ENCODE assay signal across 16 mouse cellular contexts in genomic region chr4:45799956-45800537, GRCm38 (mm10). TPM values are rescaled to one million over a fixed set of nuclear protein-coding genes. Genes with fewer than 3 reads are reported as not detected.
DNase-seq lines count a peak whose midpoint lies in the region; ATAC-seq and TF ChIP-seq lines count a peak whose summit lies in the region.
"Had no signal": no experiment of that assay in that cellular context is flagged by ENCODE, and none has a peak within 500 bp of the region (broad histone marks: within the 10 kb centered on the region; RNA-seq: fewer than 3 reads in every experiment).

No protein-coding gene starts in this region.

- H3K9me3 ChIP-seq in hindbrain, embryonic 10.5 days: peaks cover 2% of the 10 kb centered on the region; the same call in 1 of the 2 replicates
- H3K9me3 ChIP-seq in hindbrain, embryonic 16.5 days (ENCODE audit: control insufficient read depth, low read length): no peaks in the 10 kb centered on the region
- H3K9me3 ChIP-seq in liver, embryonic 16.5 days (replicated peaks; ENCODE audit: control insufficient read depth, low read length): no peaks in the 10 kb centered on the region
- H3K9me3 ChIP-seq: embryonic facial prominence, embryonic 13.5 days; limb, embryonic 12.5 days had no signal

- no peak overlapping the region for H3K4me2 ChIP-seq in hindbrain, embryonic 16.5 days (ENCODE audit: low read length)
- H3K4me2 ChIP-seq in liver, embryonic 16.5 days (ENCODE audit: low read depth, low read length): peak overlapping the region; percentile 56; the same call in 1 of the 2 replicates

- H3K4me3 ChIP-seq in hindbrain, embryonic 10.5 days: no peak overlapping the region
- no peak overlapping the region for H3K4me3 ChIP-seq in hindbrain, embryonic 16.5 days (ENCODE audit: low read length)
- H3K4me3 ChIP-seq in liver, embryonic 16.5 days (ENCODE audit: low read depth, low read length): peak overlapping the region; percentile 32
- H3K4me3 ChIP-seq in lung, adult 2 months (replicated peaks; ENCODE audit: extremely low read depth, low read depth, low read length): no peak overlapping the region

- no peak overlapping the region; the same call in 1 of the 2 replicates for H3K27ac ChIP-seq in hindbrain, embryonic 10.5 days
- H3K27ac ChIP-seq in hindbrain, embryonic 16.5 days (ENCODE audit: low read depth, low read length): no peak overlapping the region
- peak overlapping the region; percentile 82 for H3K27ac ChIP-seq in liver, embryonic 16.5 days (ENCODE audit: low read length)
- H3K27ac ChIP-seq: embryonic facial prominence, embryonic 13.5 days; limb, embryonic 12.5 days had no signal

- H3K27me3 ChIP-seq in hindbrain, embryonic 10.5 days (ENCODE audit: insufficient read depth, poor library complexity, severe bottlenecking): peaks cover 12% of the 10 kb centered on the region
- H3K27me3 ChIP-seq in hindbrain, embryonic 16.5 days (replicated peaks; ENCODE audit: control insufficient read depth, insufficient read depth, low read length): peaks cover 2% of the 10 kb centered on the region; the same call in 1 of the 2 replicates
- H3K27me3 ChIP-seq in liver, embryonic 16.5 days (ENCODE audit: control insufficient read depth, insufficient read depth, low read depth, low read length): no peaks in the 10 kb centered on the region

- DNase-seq in adrenal gland, postnatal 14 days: peak; percentile 18
- DNase-seq in adrenal gland, postnatal 25 days: no peak
- DNase-seq in hindbrain, embryonic 10.5 days (ENCODE audit: low spot score): peak; percentile 27
- DNase-seq in ES-CJ7 (ENCODE audit: low read depth, low spot score): peak; percentile 40
- no peak for DNase-seq in lung, postnatal 14 days
- DNase-seq in lung, adult 2 months: no peak
- DNase-seq: cerebellum, postnatal 36 days; kidney, adult 9 months; lung, postnatal 4 days had no signal

- ATAC-seq in hindbrain, embryonic 16.5 days: no peak
- ATAC-seq in liver, embryonic 16.5 days (ENCODE audit: low read depth): no peak

- TF ChIP-seq POLR2A in lung, adult 2 months (IDR thresholded peaks at IDR 0.05; ENCODE audit: borderline replicate concordance, extremely low read depth, low read depth, low read length): no peak

- H3K4me1 ChIP-seq in hindbrain, embryonic 10.5 days (replicated peaks): peaks cover 39% of the 10 kb centered on the region
- peaks cover 12% of the 10 kb centered on the region for H3K4me1 ChIP-seq in hindbrain, embryonic 16.5 days (ENCODE audit: control insufficient read depth, insufficient read depth, low read depth, low read length)
- peaks cover 3% of the 10 kb centered on the region for H3K4me1 ChIP-seq in liver, embryonic 16.5 days (ENCODE audit: control insufficient read depth, low read depth, low read length)
- peaks cover 2% of the 10 kb centered on the region; the same call in 1 of the 2 replicates for H3K4me1 ChIP-seq in lung, adult 2 months (ENCODE audit: control insufficient read depth, insufficient read depth, low read length)

- H3K36me3 ChIP-seq in hindbrain, embryonic 10.5 days: peaks cover 15% of the 10 kb centered on the region
- H3K36me3 ChIP-seq in hindbrain, embryonic 16.5 days (ENCODE audit: control insufficient read depth, insufficient read depth, low read length): 0 out of 2 replicates have a peak, but pooled peaks cover 3% of the 10 kb centered on the region
- H3K36me3 ChIP-seq in liver, embryonic 16.5 days (ENCODE audit: control insufficient read depth, insufficient read depth): no peaks in the 10 kb centered on the region
- H3K36me3 ChIP-seq: limb, embryonic 12.5 days had no signal

- no peak for TF ChIP-seq CTCF in lung, adult 2 months (IDR thresholded peaks at IDR 0.05; ENCODE audit: insufficient read depth, low read length)

- 54% methylated on average over 3 of the region's 3 CpGs for WGBS in hindbrain, embryonic 10.5 days
- 43% methylated on average over 3 of the region's 3 CpGs for WGBS in hindbrain, embryonic 16.5 days
- whole genome bisulfite sequencing in liver, embryonic 16.5 days (ENCODE audit: insufficient replicate concordance): 21% methylated on average over 3 of the region's 3 CpGs
- 50% methylated on average over 3 of the region's 3 CpGs for WGBS in lung, adult 2 months

- H3K9ac ChIP-seq in hindbrain, embryonic 16.5 days (ENCODE audit: low read depth, low read length): no peak overlapping the region
- H3K9ac ChIP-seq in liver, embryonic 16.5 days (ENCODE audit: low read depth, low read length): no peak overlapping the region; the same call in 1 of the 2 replicates
- H3K9ac ChIP-seq: limb, embryonic 12.5 days had no signal

RNA-seq across cellular contexts. Expression of gene Aldh1b1, which starts 1.2 kb away (rescaled TPM):
- 10.2 and 34.6 TPM in 2 replicates for total RNA-seq in adrenal gland, postnatal 14 days (2021)
- 32.9 and 42.0 TPM in 2 replicates for total RNA-seq in adrenal gland, postnatal 25 days (2021)
- polyA plus RNA-seq in hindbrain, embryonic 10.5 days (2016; fragmentation: Nextera tagmentation; extraction: Ambion mirVana): 7.3 and 7.4 TPM in 2 replicates
- 20.8 and 22.5 TPM in 2 replicates for polyA plus RNA-seq in hindbrain, embryonic 16.5 days (2015; fragmentation: Nextera tagmentation; extraction: Ambion mirVana)
- 103 and 114 TPM in 2 replicates for polyA plus RNA-seq in liver, embryonic 16.5 days (2015; fragmentation: Nextera tagmentation; extraction: Ambion mirVana)
- 3.1 and 3.9 TPM in 2 replicates for polyA plus RNA-seq in lung, adult 2 months (2012; rRNA removed)

RNA-seq across cellular contexts. Expression of gene Igfbpl1, which starts 26.7 kb away (rescaled TPM):
- total RNA-seq in adrenal gland, postnatal 14 days (2021): not detected in 2 replicates
- total RNA-seq in adrenal gland, postnatal 25 days (2021): not detected in 2 replicates
- 13.7 and 56.4 TPM in 2 replicates for polyA plus RNA-seq in hindbrain, embryonic 10.5 days (2016; fragmentation: Nextera tagmentation; extraction: Ambion mirVana)
- polyA plus RNA-seq in hindbrain, embryonic 16.5 days (2015; fragmentation: Nextera tagmentation; extraction: Ambion mirVana): 20.2 and 27.3 TPM in 2 replicates
- polyA plus RNA-seq in liver, embryonic 16.5 days (2015; fragmentation: Nextera tagmentation; extraction: Ambion mirVana): not detected in 2 replicates
- polyA plus RNA-seq in lung, adult 2 months (2012; rRNA removed): 0.18 and 0.28 TPM in 2 replicates
- total RNA-seq: granulocyte monocyte progenitor cell, adult 5-6 weeks; MEL had no signal

RNA-seq across cellular contexts. Expression of gene Stra6l, which starts 48.4 kb away (rescaled TPM):
- 0.56 and 7.0 TPM in 2 replicates for total RNA-seq in adrenal gland, postnatal 14 days (2021)
- total RNA-seq in adrenal gland, postnatal 25 days (2021): 0.24 and 1.0 TPM in 2 replicates
- 0.29 and 0.54 TPM in 2 replicates for polyA plus RNA-seq in hindbrain, embryonic 10.5 days (2016; fragmentation: Nextera tagmentation; extraction: Ambion mirVana)
- 0.29 and 0.36 TPM in 2 replicates for polyA plus RNA-seq in hindbrain, embryonic 16.5 days (2015; fragmentation: Nextera tagmentation; extraction: Ambion mirVana)
- 8.2 and 9.4 TPM in 2 replicates for polyA plus RNA-seq in liver, embryonic 16.5 days (2015; fragmentation: Nextera tagmentation; extraction: Ambion mirVana)
- polyA plus RNA-seq in lung, adult 2 months (2012; rRNA removed): 0.66 and 1.2 TPM in 2 replicates
- total RNA-seq: layer of hippocampus, postnatal 14 days; MEL had no signal
- polyA plus RNA-seq: embryonic facial prominence, embryonic 13.5 days had no signal

Comparison
In these comparisons a context has a peak if more than half of its experiments do, and no peak if none do; other contexts are left out.
1. DNase-seq: peak in adrenal gland, postnatal 14 days (single experiment), hindbrain, embryonic 10.5 days (single experiment) and ES-CJ7 (single experiment); none in adrenal gland, postnatal 25 days (single experiment), lung, postnatal 14 days (single experiment) and lung, adult 2 months (single experiment).
2. RNA of gene Igfbpl1, which starts 26.7 kb away (polyA plus RNA-seq): 13.7 to 56.4 TPM in hindbrain, embryonic 10.5 days and 20.2 to 27.3 TPM in hindbrain, embryonic 16.5 days; 0.18 to 0.28 TPM in lung, adult 2 months and not detected in liver, embryonic 16.5 days; every median in the first group is over 10 times any median in the second.